Mouse (Mus musculus) hindbrain, embryonic 12.5 days (tissue): ENCODE results near the gene Actl7a. TPM values are rescaled to one million over a fixed set of nuclear protein-coding genes. Genes with fewer than 3 reads are reported as not detected.

Experiments
- ATAC-seq: fragments of 200-750 bp; cut with Nextera tagmentation; 2 replicates; pipeline ENCODE4 v1.8.0; 2017; ENCODE audit warnings: moderate TSS enrichment; ENCODE audit not compliant: low FRiP score
- H3K27ac ChIP-seq: fragments of 300-500 bp; sonication (generic); 2 replicates; pipeline ENCODE4 v1.5.1; 2016; ENCODE audit warnings: mild to moderate bottlenecking
- H3K27me3 ChIP-seq: fragments of 300-500 bp; sonication (generic); 2 replicates; pipeline ENCODE4 v1.6.1; 2016; ENCODE audit warnings: mild to moderate bottlenecking
- H3K36me3 ChIP-seq: fragments of 300-500 bp; sonication (generic); 2 replicates; pipeline ENCODE4 v1.6.1; 2016; ENCODE audit warnings: mild to moderate bottlenecking
- H3K4me1 ChIP-seq: fragments of 300-500 bp; sonication (generic); 2 replicates; pipeline ENCODE4 v1.6.1; 2016
- H3K4me2 ChIP-seq: fragments of 300-500 bp; sonication (generic); replicated peaks from 2 replicates; pipeline ENCODE4 v1.6.1; 2016; ENCODE audit warnings: mild to moderate bottlenecking
- H3K4me3 ChIP-seq: fragments of 300-500 bp; sonication (generic); 2 replicates; pipeline ENCODE4 v1.5.1; 2016; ENCODE audit warnings: mild to moderate bottlenecking
- H3K9ac ChIP-seq: fragments of 300-500 bp; sonication (generic); 2 replicates; pipeline ENCODE4 v1.6.1; 2016; ENCODE audit warnings: mild to moderate bottlenecking, moderate library complexity
- H3K9me3 ChIP-seq: fragments of 300-500 bp; sonication (generic); replicated peaks from 2 replicates; pipeline ENCODE4 v1.6.1; 2016; ENCODE audit warnings: mild to moderate bottlenecking
- WGBS: fragments of 180-500 bp; shearing (Covaris S2); methylation state at CpG from one replicate; pipeline ENCODE4 v1.1.7; 2016; 5-methylcytosine and 5-hydroxymethylcytosine counted together
- polyA plus RNA-seq: library from polyadenylated mRNA; unstranded; fragments of >200 nt; fragmentation: Nextera tagmentation; extraction: Ambion mirVana; gene quantifications from 2 replicates; pipeline ENCODE4 v1.2.1, GENCODE M21; 2016

The Actl7a gene
- polyA plus RNA-seq, 1 experiment from 2014 or later: not detected

- Histone ChIP-seq H3K36me3 (peaks cover 92% of the 10 kb centered on the region), H3K27me3 (no peaks in the 10 kb centered on the region), H3K4me3 (no peak overlapping the region), H3K27ac (no peak overlapping the region), H3K4me1 (no peaks in the 10 kb centered on the region), H3K9me3 (no peaks in the 10 kb centered on the region), H3K4me2 (no peak overlapping the region), H3K9ac (no peak overlapping the region)
- WGBS: 75% methylated on average over 1 of the region's 1 CpGs
- no peak for ATAC-seq
Measured at GRCm38 (mm10) chr4:56771065-56771464, 27.9 kb downstream of the Actl7a start.

DNA sequence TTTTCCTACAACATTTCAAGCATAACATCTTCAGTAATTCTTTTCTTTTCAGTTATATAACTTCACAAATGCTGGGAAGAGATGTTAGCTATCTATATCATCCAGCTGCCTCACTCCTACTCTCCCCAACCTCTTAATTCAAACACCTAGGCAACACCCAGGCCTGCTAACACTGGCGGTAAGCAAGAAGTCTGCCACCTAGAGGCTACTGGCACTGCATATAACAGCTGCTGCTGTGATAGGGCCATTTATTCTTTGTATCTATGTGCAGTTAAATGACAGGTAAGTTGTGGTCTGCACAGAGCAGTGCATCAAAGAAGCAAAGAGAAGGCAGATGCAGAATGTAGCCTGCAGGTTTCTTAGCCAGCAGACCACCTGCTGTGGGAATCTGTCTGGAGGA lies 48.2 kb downstream of the Actl7a start:
- Histone ChIP-seq H3K4me3 (no peak overlapping the region), H3K27ac (no peak overlapping the region), H3K27me3 (no peaks in the 10 kb centered on the region), H3K36me3 (peaks cover 90% of the 10 kb centered on the region), H3K4me2 (no peak overlapping the region), H3K9me3 (no peaks in the 10 kb centered on the region), H3K4me1 (no peaks in the 10 kb centered on the region), H3K9ac (no peak overlapping the region)
- no peak for ATAC-seq
- 59% methylated on average over 1 of the region's 1 CpGs for WGBS

Other genes with a start within 250 kb of the Actl7a start
- gene Gm26657, start 3.3 kb upstream of the Actl7a start, polyA plus RNA-seq: not detected in 2 replicates
- gene Actl7b, start 2.0 kb upstream of the Actl7a start, polyA plus RNA-seq: not detected in 2 replicates
- 73.9 and 84.9 TPM in 2 replicates for gene Elp1, start 58.9 kb downstream of the Actl7a start, polyA plus RNA-seq
- gene Fam206a, start 58.9 kb downstream of the Actl7a start, polyA plus RNA-seq: 22.2 and 24.1 TPM in 2 replicates
- 23.4 and 23.7 TPM in 2 replicates for gene Ctnnal1, start 121.8 kb downstream of the Actl7a start, polyA plus RNA-seq
- gene Tmem245, start 204.0 kb downstream of the Actl7a start, polyA plus RNA-seq: 10.4 and 11.6 TPM in 2 replicates
- 9.0 and 9.2 TPM in 2 replicates for gene Frrs1l, start 247.0 kb downstream of the Actl7a start, polyA plus RNA-seq